Mouse (Mus musculus): ENCODE measurements around the gene Rhbdl3.
A peak's percentile ranks its signal among the peaks of the same experiment; 100 is the strongest.

Gene Rhbdl3

DNA sequence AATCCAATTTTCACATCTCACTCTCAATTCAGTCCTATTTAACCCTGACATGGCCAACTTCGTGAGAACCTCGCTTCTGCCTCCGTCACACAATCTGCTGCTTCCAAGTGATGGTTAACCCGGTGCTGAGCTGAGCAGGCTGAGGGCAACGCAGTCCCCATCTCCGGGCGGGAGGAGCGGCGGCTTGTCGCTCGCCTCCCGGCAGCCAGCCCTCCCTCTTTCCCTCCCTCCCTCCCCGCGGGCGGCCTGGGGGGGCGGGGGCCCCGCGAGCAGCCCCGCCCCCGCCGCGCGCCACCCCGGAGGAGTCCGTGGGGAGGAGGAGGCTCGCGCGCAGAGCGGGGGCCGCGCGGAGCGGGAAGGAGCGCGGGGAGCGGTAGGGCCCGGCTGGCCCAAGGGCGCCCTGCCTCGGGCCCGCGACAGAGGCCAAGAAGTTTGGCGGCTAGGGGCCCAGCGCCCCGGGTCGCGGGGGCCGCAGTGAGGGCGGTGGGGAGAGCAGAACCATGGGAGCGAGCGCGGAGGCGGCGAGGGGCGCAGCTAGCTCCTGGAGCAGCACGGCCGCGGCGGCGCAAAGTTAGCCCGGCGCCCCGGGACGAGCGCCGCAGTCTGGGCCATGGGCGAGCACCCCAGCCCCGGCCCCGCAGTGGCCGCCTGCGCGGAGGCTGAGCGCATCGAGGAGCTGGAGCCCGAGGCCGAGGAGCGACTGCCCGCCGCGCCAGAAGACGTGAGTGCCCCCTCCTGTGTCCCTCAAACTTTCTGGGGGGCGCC is at the start of gene Rhbdl3:
TSS of gene Rhbdl3 (plus strand) at position 362 of the 765 bp plus-strand sequence.
- peak; percentile 57 to 70 for DNase-seq

- no peak for DNase-seq
Measured at GRCm38 (mm10) chr11:80264137-80264536, 36.6 kb upstream of the Rhbdl3 start.

GRCm38 (mm10) chr11:80271096-80271495 is 29.6 kb upstream of the Rhbdl3 start:
- DNase-seq: no peak

DNA sequence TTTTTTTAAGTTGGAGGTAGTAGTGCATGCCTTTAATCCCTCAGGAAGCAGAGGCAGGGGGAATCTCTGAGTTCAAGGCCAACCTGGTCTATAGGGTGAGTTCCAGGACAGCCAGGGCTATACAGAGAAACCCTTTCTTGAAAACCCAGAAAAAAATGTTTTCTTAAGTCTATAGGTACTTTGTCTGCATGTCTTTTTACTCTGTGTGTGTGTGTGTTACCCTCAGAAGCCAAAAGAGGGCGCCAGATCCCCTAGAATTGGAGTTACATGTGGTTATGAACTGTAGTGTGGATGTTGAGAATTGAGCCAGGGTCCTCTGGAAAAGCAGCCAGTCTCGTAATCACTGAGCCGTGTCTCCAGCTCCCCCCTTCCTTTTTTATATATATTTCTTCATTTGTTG is 25.7 kb upstream of the Rhbdl3 start:
- DNase-seq: no peak

DNA sequence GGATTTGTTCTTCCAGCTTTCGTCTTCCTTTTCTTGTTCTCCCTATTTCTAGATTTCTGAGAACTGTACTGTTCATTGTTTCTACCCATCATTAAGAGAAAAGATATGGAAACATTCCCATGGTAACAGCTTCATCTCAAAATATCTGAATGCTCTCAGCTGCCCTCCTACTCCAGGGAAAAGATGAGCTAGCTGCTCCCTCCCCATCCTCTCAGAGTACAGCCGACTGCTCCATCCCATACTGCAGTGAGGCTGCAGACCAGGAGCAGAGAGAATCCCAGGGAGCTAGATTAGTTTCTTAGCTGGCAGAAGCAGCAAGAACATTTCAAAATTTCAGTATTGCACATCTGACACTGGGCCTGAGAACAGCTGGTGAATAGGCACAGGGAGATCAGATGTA is 22.7 kb upstream of the Rhbdl3 start:
- no peak for DNase-seq

GRCm38 (mm10) chr11:80283786-80284185 is 16.9 kb upstream of the Rhbdl3 start:
- DNase-seq: peak; percentile 10 to 27

- no peak for DNase-seq
Measured at GRCm38 (mm10) chr11:80284641-80285040, 16.1 kb upstream of the Rhbdl3 start.

DNA sequence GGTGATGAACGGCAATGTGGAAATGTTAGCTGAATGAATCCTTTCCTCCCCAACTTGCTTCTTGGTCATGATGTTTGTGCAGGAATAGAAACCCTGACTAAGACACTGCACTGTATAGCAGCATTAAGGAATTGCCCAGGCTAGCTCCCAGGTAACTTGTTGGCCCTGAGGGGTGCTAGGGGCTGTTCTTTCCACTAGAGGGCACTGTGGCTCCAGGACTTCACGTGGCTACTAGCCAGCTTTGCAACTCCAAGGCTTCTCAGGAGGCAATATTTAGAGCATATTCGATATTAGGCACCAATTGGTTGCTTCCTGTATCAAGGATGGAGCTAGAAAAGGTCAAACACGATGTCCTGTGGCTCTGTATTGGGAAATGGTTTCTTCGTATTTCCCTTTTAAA is 13.6 kb upstream of the Rhbdl3 start:
- DNase-seq: peak; percentile 43 to 76

DNA sequence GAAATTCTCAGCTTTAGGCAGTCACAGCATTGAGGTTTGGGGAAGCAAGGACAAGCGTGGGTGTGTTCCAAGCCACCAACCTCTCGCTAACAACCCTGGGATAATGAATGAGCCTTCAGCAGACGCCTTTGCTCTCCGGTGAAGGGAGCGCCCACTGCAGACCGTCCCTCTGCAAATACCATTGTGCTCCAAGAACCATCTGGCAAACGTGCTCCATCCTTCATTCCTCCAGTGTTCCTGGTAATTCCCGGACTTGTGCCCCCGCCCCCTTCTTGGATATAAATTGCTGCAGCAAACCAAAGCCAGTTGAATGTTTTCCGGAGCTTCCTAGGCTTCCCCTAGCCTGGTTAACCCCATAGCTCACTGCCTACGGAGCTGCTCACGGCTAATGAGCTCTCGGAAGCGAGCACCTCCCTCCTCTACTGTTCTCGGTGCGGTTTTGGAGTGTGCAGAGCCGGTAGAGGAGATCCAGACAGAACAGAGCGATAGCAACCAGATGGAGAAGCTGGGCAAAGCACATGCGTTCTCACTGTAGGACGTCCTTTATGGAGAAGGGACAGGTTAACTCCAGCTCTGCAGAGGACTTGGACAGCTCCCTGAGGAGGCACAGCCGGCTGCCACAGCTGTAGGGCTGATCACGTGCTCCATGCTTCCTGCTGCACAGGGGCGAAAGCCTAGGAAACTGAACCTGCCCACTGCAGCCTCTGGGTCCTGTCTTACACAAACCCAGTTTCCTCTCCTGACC is 10.8 kb upstream of the Rhbdl3 start:
- DNase-seq: peak; percentile 40 to 71

- no peak for DNase-seq
Measured at GRCm38 (mm10) chr11:80291004-80291403, 9.7 kb upstream of the Rhbdl3 start.

GRCm38 (mm10) chr11:80292463-80292862 is 8.2 kb upstream of the Rhbdl3 start:
- DNase-seq: no peak

DNA sequence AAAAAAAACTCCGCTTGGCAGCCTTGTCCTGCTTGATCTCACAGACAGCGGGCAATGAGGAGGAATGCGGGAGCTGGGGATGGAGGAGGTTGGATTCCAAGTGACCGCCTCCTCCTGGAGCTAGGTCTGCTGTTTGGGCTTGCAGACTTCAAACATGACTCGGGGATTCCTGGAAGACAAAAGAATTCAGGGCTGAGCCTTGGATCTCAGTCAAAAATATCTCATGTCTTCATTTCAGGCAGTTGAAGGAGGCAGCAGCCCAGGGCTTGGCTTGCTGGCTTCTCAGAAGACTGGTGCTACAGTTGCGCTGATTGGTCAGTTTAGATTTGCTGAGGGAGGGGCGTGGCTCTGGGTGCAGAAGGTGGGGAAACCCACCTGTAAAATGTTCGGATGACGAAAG is 5.6 kb upstream of the Rhbdl3 start:
- DNase-seq: no peak

- no peak for DNase-seq
Measured at GRCm38 (mm10) chr11:80295785-80296184, 4.9 kb upstream of the Rhbdl3 start.

GRCm38 (mm10) chr11:80299513-80300235 is 1.0 kb upstream of the Rhbdl3 start:
- no peak for DNase-seq

- peak; percentile 58 to 64 for DNase-seq
Measured at GRCm38 (mm10) chr11:80301316-80302045, 769 bp downstream of the Rhbdl3 start.

DNA sequence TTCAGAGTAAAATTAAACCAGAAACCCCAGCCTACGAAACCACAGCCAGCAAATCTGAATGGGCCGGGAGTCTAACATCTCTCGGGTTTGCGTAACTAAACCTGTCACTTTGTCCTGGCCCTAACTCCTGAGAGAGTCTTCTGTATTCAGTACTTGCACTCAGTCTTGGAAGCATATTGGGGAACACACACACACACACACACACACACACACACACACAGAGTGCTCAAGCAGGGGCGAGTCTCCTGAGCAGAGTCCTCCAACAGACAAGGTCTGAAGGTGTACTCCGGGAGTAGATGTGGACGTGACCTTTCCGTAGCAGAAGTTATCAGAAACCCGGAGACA is 1.3 kb downstream of the Rhbdl3 start:
- DNase-seq: no peak

GRCm38 (mm10) chr11:80302536-80302935 is 1.8 kb downstream of the Rhbdl3 start:
- peak; percentile 66 to 76 for DNase-seq

GRCm38 (mm10) chr11:80303746-80304145 is 3.0 kb downstream of the Rhbdl3 start:
- no peak for DNase-seq

GRCm38 (mm10) chr11:80304846-80305245 is 4.1 kb downstream of the Rhbdl3 start:
- no peak for DNase-seq

- DNase-seq: no peak
Measured at GRCm38 (mm10) chr11:80308537-80308936, 7.8 kb downstream of the Rhbdl3 start.

DNA sequence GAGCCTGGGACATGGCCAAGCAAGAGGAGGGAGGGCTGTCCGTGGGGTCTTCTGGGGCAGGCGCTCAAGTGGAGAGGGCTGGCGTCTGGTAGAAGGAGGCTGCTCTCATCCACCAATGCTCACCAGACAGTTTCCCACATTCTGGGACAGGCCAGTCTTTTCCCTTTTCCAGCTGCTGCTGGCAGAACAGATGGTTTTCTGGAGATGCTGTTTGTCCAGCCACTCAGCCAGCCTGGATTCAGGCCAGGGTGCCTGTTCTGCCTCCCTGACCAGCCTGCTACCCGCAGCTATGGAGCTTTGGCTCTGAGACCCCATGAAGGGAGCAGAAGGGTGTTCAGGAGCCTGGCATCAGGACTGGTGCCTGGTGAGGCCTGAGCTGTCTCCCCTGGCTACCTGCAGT is 10.6 kb downstream of the Rhbdl3 start:
- DNase-seq: no peak

DNA sequence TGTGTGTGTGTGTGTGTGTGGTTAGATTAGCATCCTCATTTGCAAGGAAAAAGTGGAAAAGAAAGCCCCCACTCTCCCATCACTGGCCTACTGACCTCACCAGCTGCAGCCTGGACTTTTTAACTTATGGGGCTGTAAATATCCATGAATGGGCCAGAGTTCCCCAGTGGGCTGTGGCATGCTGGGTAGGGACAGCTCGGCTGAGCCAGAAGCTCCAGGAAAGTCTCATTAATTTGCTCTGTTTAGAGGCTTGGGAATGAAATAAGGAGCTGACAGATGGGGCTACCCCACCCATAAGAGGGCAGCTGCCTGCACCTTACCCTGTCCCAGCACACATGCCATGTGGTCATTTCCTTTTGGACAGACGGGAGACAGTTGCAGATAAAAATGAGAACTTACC is 11.3 kb downstream of the Rhbdl3 start:
- no peak for DNase-seq

DNA sequence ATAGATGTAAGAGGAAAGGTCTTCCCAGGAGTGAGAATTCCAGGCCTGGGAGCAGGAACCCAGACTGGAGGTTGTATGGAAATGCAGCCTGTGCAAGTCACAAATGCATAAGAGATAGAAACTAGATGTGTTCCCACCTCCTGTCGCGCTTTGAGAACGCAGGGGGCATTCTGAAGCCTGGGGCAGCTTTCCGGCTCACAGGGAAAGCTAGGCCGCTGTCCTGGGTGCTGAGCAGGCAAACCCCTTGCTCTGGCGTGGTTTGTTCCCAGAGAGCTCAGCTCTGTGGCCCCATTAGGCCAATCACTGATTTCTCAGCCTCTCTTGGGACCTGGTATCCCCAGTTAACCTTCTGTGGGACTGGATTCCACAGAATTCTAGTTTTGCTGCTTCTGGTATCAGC is 11.9 kb downstream of the Rhbdl3 start:
- DNase-seq: no peak

Data from lung, postnatal 4 days (tissue).